In the genomic region with DNA sequence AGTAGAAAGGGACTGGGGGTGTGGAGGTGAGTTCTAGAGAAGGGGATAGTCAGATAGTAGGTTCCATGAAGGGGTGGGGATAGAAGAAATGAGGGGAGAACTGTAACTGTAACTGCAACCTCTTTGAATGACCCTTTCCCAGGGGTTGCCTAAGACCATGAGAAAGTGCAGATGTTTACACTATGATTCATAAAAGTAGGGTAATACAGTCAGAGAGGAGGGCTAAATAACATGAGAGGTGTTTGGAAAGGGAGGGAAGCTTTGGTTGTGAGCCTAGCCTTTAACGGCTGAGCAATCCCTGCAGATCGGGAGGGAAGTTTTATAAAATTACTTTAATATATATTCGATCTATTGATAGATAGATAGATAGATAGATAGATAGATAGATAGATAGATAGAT, we compare ENCODE assay signal across 24 mouse cellular contexts. TPM values are rescaled to one million over a fixed set of nuclear protein-coding genes. Genes with fewer than 3 reads are reported as not detected.
A peak's percentile ranks its signal among the peaks of the same experiment; 100 is the strongest.
DNase-seq lines count a peak whose midpoint lies in the region; ATAC-seq and TF ChIP-seq lines count a peak whose summit lies in the region.
"Had no signal": no experiment of that assay in that cellular context is flagged by ENCODE, and none has a peak within 500 bp of the region (broad histone marks: within the 10 kb centered on the region; RNA-seq: fewer than 3 reads in every experiment).

No protein-coding gene starts in this region.

- POLR2A ChIA-PET in Patski (lab: Charles Lee): interaction anchor here (0.6 to 1.2 kb wide), 2 partner anchors 18 to 39 kb away, joined by 3 to 4 read pairs; no protein-coding TSS in a partner anchor

- CTCF ChIA-PET in Patski (lab: Charles Lee): interaction anchor here (1.2 kb wide), 1 partner anchor 49 kb away, joined by 3 read pairs; no protein-coding TSS in a partner anchor

- 84% methylated on average over 3 of the region's 3 CpGs for WGBS in lung, postnatal 0 days
- 69% methylated on average over 3 of the region's 3 CpGs for WGBS in stomach, postnatal 0 days
- WGBS in forebrain, embryonic 12.5 days: 97% methylated on average over 3 of the region's 3 CpGs

- H3K4me3 ChIP-seq in lung, postnatal 0 days (ENCODE audit: low read depth, low read length): no peak overlapping the region
- no peak overlapping the region for H3K4me3 ChIP-seq in stomach, postnatal 0 days (ENCODE audit: low read depth, low read length)
- no peak overlapping the region for H3K4me3 ChIP-seq in gastrocnemius, adult 2 months
- H3K4me3 ChIP-seq in forebrain, embryonic 12.5 days (replicated peaks): no peak overlapping the region

- no peak for TF ChIP-seq CTCF in lung, postnatal 0 days (IDR thresholded peaks at IDR 0.05)
- no peak for TF ChIP-seq CTCF in Patski (IDR thresholded peaks at IDR 0.05)
- no peak for TF ChIP-seq CTCF in stomach, postnatal 0 days (IDR thresholded peaks at IDR 0.05; ENCODE audit: low read depth)
- no peak for TF ChIP-seq CTCF in gastrocnemius, adult 2 months (IDR thresholded peaks at IDR 0.05)

- in situ Hi-C loops in Patski (cut with MboI; ENCODE audit: low pct_unique_long_range_greater_than_20kb): no loop called here

- H3K9me3 ChIP-seq in lung, postnatal 0 days (ENCODE audit: low read length): no peaks in the 10 kb centered on the region
- H3K9me3 ChIP-seq in stomach, postnatal 0 days (ENCODE audit: control insufficient read depth, low read length): no peaks in the 10 kb centered on the region
- no peaks in the 10 kb centered on the region for H3K9me3 ChIP-seq in forebrain, embryonic 12.5 days
- H3K9me3 ChIP-seq: G1E had no signal

- intact Hi-C loops in gastrocnemius, adult 2 months (cut with DNase I): loop anchor here (5.0 kb wide), 1 partner anchor 465 kb away; no protein-coding TSS in a partner anchor

- TF ChIP-seq EP300 in lung, postnatal 0 days (IDR thresholded peaks at IDR 0.05): no peak
- no peak for TF ChIP-seq EP300 in stomach, postnatal 0 days (optimal IDR thresholded peaks at IDR 0.05)

- no peaks in the 10 kb centered on the region for H3K36me3 ChIP-seq in lung, postnatal 0 days (ENCODE audit: insufficient read depth, low read length)
- H3K36me3 ChIP-seq in stomach, postnatal 0 days (ENCODE audit: control insufficient read depth, insufficient read depth, low read length): no peaks in the 10 kb centered on the region
- H3K36me3 ChIP-seq in forebrain, embryonic 12.5 days (replicated peaks): no peaks in the 10 kb centered on the region
- H3K36me3 ChIP-seq: G1E had no signal

- H3K9ac ChIP-seq in lung, postnatal 0 days (replicated peaks; ENCODE audit: low read depth): no peak overlapping the region
- no peak overlapping the region for H3K9ac ChIP-seq in stomach, postnatal 0 days (ENCODE audit: low read length)
- H3K9ac ChIP-seq in forebrain, embryonic 12.5 days: no peak overlapping the region

- H3K27ac ChIP-seq in lung, postnatal 0 days (ENCODE audit: low read length): no peak overlapping the region
- no peak overlapping the region for H3K27ac ChIP-seq in stomach, postnatal 0 days (replicated peaks)
- H3K27ac ChIP-seq in gastrocnemius, adult 2 months: no peak overlapping the region
- H3K27ac ChIP-seq in forebrain, embryonic 12.5 days: no peak overlapping the region

- H3K4me2 ChIP-seq in lung, postnatal 0 days (replicated peaks; ENCODE audit: low read depth, low read length): no peak overlapping the region
- H3K4me2 ChIP-seq in stomach, postnatal 0 days (replicated peaks; ENCODE audit: low read depth): no peak overlapping the region
- no peak overlapping the region for H3K4me2 ChIP-seq in forebrain, embryonic 12.5 days

- H3K27me3 ChIP-seq in lung, postnatal 0 days (replicated peaks; ENCODE audit: insufficient read depth, low read length): no peaks in the 10 kb centered on the region
- no peaks in the 10 kb centered on the region for H3K27me3 ChIP-seq in Patski
- H3K27me3 ChIP-seq in stomach, postnatal 0 days (ENCODE audit: control insufficient read depth, insufficient read depth, low read length): no peaks in the 10 kb centered on the region
- no peaks in the 10 kb centered on the region for H3K27me3 ChIP-seq in forebrain, embryonic 12.5 days
- H3K27me3 ChIP-seq: CH12.LX had no signal

- no peaks in the 10 kb centered on the region for H3K4me1 ChIP-seq in lung, postnatal 0 days (ENCODE audit: insufficient read depth, low read depth, low read length)
- H3K4me1 ChIP-seq in stomach, postnatal 0 days (replicated peaks; ENCODE audit: control insufficient read depth, insufficient read depth): no peaks in the 10 kb centered on the region
- H3K4me1 ChIP-seq in forebrain, embryonic 12.5 days: no peaks in the 10 kb centered on the region

- peak; percentile 25 for DNase-seq in lung, postnatal 0 days (ENCODE audit: low spot score)
- no peak for DNase-seq in lung, postnatal 25 days (ENCODE audit: low spot score)
- DNase-seq in NIH3T3 (ENCODE audit: low read depth): peak; percentile 33
- no peak for DNase-seq in Patski (ENCODE audit: low read depth, low spot score)
- DNase-seq in stomach, postnatal 0 days (ENCODE audit: low spot score): no peak
- DNase-seq in gastrocnemius, adult 2 months: no peak
- DNase-seq: adrenal gland, adult 2 months; adrenal gland, adult 8-10 months; adrenal gland, postnatal 10 days; adrenal gland, postnatal 14 days; adrenal gland, postnatal 25 days; adrenal gland, postnatal 36 days; B cell, adult 2 months; cerebellum, adult 11 months; cerebellum, adult 11-12 months; cerebellum, adult 18-20 months; cerebellum, adult 2 months; cerebellum, adult 8-10 months had no signal

- peak; percentile 40 for ATAC-seq in lung, postnatal 0 days
- peak; percentile 55 for ATAC-seq in Patski
- ATAC-seq in stomach, postnatal 0 days (ENCODE audit: low FRiP score, low TSS enrichment): peak; percentile 67; the same call in 1 of the 2 replicates
- no peak for ATAC-seq in forebrain, embryonic 12.5 days (ENCODE audit: low FRiP score)
- ATAC-seq in CD4-positive, CD25-positive, alpha-beta regulatory T cell, adult 4 months: no peak
- ATAC-seq: activated CD4-positive, CD25-positive, alpha-beta regulatory T cell, adult 4 months had no signal

RNA-seq across cellular contexts. Expression of a gene that starts 20.2 kb away (rescaled TPM):
- 96.9 and 106 TPM in 2 replicates for polyA plus RNA-seq in lung, postnatal 0 days (2015; fragmentation: Nextera tagmentation; extraction: Ambion mirVana)
- polyA plus RNA-seq in Patski (2021): 287 TPM
- polyA plus RNA-seq in stomach, postnatal 0 days (2015; fragmentation: Nextera tagmentation; extraction: Ambion mirVana): 188 TPM in 2 replicates
- total RNA-seq in gastrocnemius, adult 2 months (2021): 100 to 1,000 TPM; 140 to 194 TPM
- polyA plus RNA-seq in forebrain, embryonic 12.5 days (2016; fragmentation: Nextera tagmentation; extraction: Ambion mirVana): 135 and 136 TPM in 2 replicates
- 100 to 1,000 TPM; 382 to 479 TPM for polyA plus RNA-seq in CD4-positive, CD25-positive, alpha-beta regulatory T cell, adult 4 months (2017; shearing (Covaris generic))

RNA-seq across cellular contexts. Expression of a gene that starts 56.9 kb away (rescaled TPM):
- polyA plus RNA-seq in lung, postnatal 0 days (2015; fragmentation: Nextera tagmentation; extraction: Ambion mirVana): 13.7 and 15.7 TPM in 2 replicates
- polyA plus RNA-seq in Patski (2021): 125 TPM
- polyA plus RNA-seq in stomach, postnatal 0 days (2015; fragmentation: Nextera tagmentation; extraction: Ambion mirVana): 96.1 and 112 TPM in 2 replicates
- total RNA-seq in gastrocnemius, adult 2 months (2021): 1 to 10 TPM; 1.7 to 1.9 TPM
- 13.6 and 18.5 TPM in 2 replicates for polyA plus RNA-seq in forebrain, embryonic 12.5 days (2016; fragmentation: Nextera tagmentation; extraction: Ambion mirVana)
- not detected for polyA plus RNA-seq in CD4-positive, CD25-positive, alpha-beta regulatory T cell, adult 4 months (2017; shearing (Covaris generic))
- total RNA-seq: MEL had no signal
- polyA plus RNA-seq: activated CD4-positive, CD25-positive, alpha-beta regulatory T cell, adult 4 months had no signal

Comparison
In these comparisons a context has a peak if more than half of its experiments do, and no peak if none do; other contexts are left out.
1. DNase-seq: peak in lung, postnatal 0 days (single experiment) and NIH3T3 (single experiment); none in lung, postnatal 25 days (single experiment), Patski (single experiment), stomach, postnatal 0 days (single experiment) and gastrocnemius, adult 2 months (single experiment).
2. ATAC-seq: peak in lung, postnatal 0 days (single experiment), Patski (single experiment) and stomach, postnatal 0 days (single experiment); none in forebrain, embryonic 12.5 days (single experiment) and CD4-positive, CD25-positive, alpha-beta regulatory T cell, adult 4 months (single experiment).
3. RNA of a gene that starts 56.9 kb away (polyA plus RNA-seq): 125 TPM in Patski (single experiment), 96.1 to 112 TPM in stomach, postnatal 0 days, 13.6 to 18.5 TPM in forebrain, embryonic 12.5 days and 13.7 to 15.7 TPM in lung, postnatal 0 days; not detected in CD4-positive, CD25-positive, alpha-beta regulatory T cell, adult 4 months; every median in the first group is over 10 times any median in the second.